Mouse (Mus musculus) testis, adult 2 months (tissue): ENCODE results near the gene Letm1.

Experiments
- CTCF ChIP-seq: fragments of 200-500 bp; IDR thresholded peaks from 2 replicates; pipeline ENCODE4 v1.5.1; 2012; ENCODE audit warnings: low read depth, mild to moderate bottlenecking, inconsistent platforms, low read length, moderate library complexity; ENCODE audit not compliant: control insufficient read depth, insufficient read depth, insufficient replicate concordance
- POLR2A ChIP-seq: fragments of 200-500 bp; IDR thresholded peaks from 2 replicates; pipeline ENCODE4 v1.6.1; 2012; ENCODE audit warnings: low read depth, mild to moderate bottlenecking, inconsistent platforms, low read length, moderate library complexity; ENCODE audit not compliant: control insufficient read depth

DNA sequence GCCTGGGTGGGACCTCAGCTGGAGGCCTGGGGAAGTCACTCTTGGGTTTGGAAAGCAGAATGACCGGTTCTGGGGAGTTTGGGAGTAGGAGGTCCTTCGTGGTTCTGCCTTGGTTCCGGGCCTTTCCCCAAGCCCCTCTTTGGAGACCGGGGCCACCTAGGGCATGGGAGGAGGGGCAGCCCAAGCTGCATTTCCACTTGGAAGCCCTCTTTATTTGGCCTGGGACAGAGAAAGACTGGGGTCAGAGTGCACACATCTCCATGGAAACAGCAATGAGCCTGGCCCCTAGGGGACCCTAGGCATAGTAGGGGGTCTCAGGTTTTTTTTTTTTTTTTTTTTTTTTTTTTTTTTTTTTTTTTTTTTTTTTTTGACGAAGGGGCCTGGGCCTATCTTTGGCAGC lies 35.5 kb upstream of the Letm1 start:
- no peak for TF ChIP-seq CTCF
- no peak for TF ChIP-seq POLR2A
